Mouse (Mus musculus) CH12.LX (cell line): Measurements from ENCODE around the gene Cyp51. TPM values are rescaled to one million over a fixed set of nuclear protein-coding genes. Genes with fewer than 3 reads are reported as not detected.

Source experiments
- DNase-seq: peaks from one replicate; pipeline ENCODE4 v3.0.0-alpha.2; 2013; ENCODE audit errors: extremely low read depth
- H3K27ac ChIP-seq: 2 replicates; pipeline ENCODE4 v1.5.1; 2012; ENCODE audit warnings: low read depth, mild to moderate bottlenecking, control low read depth, moderate library complexity; ENCODE audit not compliant: insufficient read depth
- H3K27me3 ChIP-seq: replicated peaks from 2 replicates; pipeline ENCODE3; 2012; ENCODE audit warnings: inconsistent platforms
- H3K36me3 ChIP-seq, 2 experiments: replicated peaks in 1 of 2; 2 replicates each; pipeline versions ENCODE3 to v1.6.1; 2012; ENCODE audit warnings: inconsistent platforms in 1 of 2, low read length in 1 of 2, mild to moderate bottlenecking in 1 of 2, mixed read lengths in 1 of 2, moderate library complexity in 1 of 2; ENCODE audit not compliant: control insufficient read depth in 1 of 2, insufficient read depth in 1 of 2
- H3K4me1 ChIP-seq, 2 experiments: 2 replicates each; pipeline ENCODE4 v1.6.1; 2012; ENCODE audit warnings: inconsistent platforms in 1 of 2, moderate library complexity in 1 of 2; ENCODE audit not compliant: insufficient read depth in 2 of 2, control insufficient read depth in 1 of 2
- H3K4me2 ChIP-seq: 2 replicates; pipeline ENCODE4 v1.6.1; 2012; ENCODE audit warnings: low read depth, mild to moderate bottlenecking, control low read depth; ENCODE audit not compliant: poor library complexity, insufficient read depth, severe bottlenecking
- H3K4me3 ChIP-seq, 3 experiments: fragments of 150-350 bp in 1 of 3; sonication (generic) in 1 of 3; replicated peaks in 1 of 3; 2 replicates each; pipeline versions ENCODE3 to v1.5.1; 2011 to 2012; ENCODE audit warnings: low read depth in 2 of 3, low read length in 2 of 3, mild to moderate bottlenecking in 2 of 3, moderate library complexity in 2 of 3, control low read depth in 1 of 3, improper control_type of control experiment in 1 of 3, inconsistent platforms in 1 of 3, mixed read lengths in 1 of 3; ENCODE audit not compliant: poor library complexity in 1 of 3
- H3K79me2 ChIP-seq: replicated peaks from 2 replicates; pipeline ENCODE4 v1.6.1; 2012; ENCODE audit warnings: mild to moderate bottlenecking, moderate library complexity; ENCODE audit not compliant: control insufficient read depth, poor library complexity, insufficient read depth, severe bottlenecking; ENCODE audit errors: extremely low read depth
- H3K9ac ChIP-seq: 2 replicates; pipeline ENCODE4 v1.6.1; 2012; ENCODE audit warnings: low read depth, mild to moderate bottlenecking, control low read depth, moderate library complexity; ENCODE audit not compliant: insufficient read depth
- H3K9me3 ChIP-seq: replicated peaks from 2 replicates; pipeline ENCODE3; 2012; ENCODE audit warnings: low read length, inconsistent platforms, mixed read lengths
- CTCF ChIP-seq, 2 experiments: IDR thresholded peaks in 1 of 2; conservative IDR thresholded peaks in 1 of 2; 2 replicates each; pipeline ENCODE4 v1.5.1; 2011 to 2012; ENCODE audit warnings: low read depth in 2 of 2, low read length in 2 of 2, improper control_type of control experiment in 1 of 2, inconsistent platforms in 1 of 2, mild to moderate bottlenecking in 1 of 2, moderate library complexity in 1 of 2
- EP300 ChIP-seq: IDR thresholded peaks from 2 replicates; pipeline ENCODE4 v1.6.1; 2011; ENCODE audit warnings: low read length, improper control_type of control experiment
- GABPA ChIP-seq: IDR thresholded peaks from 2 replicates; pipeline ENCODE4 v1.6.1; 2012; ENCODE audit warnings: low read depth, low read length, improper control_type of control experiment, inconsistent platforms; ENCODE audit not compliant: insufficient replicate concordance
- JUND ChIP-seq: conservative IDR thresholded peaks from 2 replicates; pipeline ENCODE4 v1.6.1; 2011; ENCODE audit warnings: low read depth, low read length, improper control_type of control experiment
- KAT2A ChIP-seq: IDR thresholded peaks from 2 replicates; pipeline ENCODE4 v1.6.1; 2012; ENCODE audit warnings: low read length, improper control_type of control experiment, inconsistent platforms; ENCODE audit not compliant: insufficient replicate concordance
- MAFK ChIP-seq: IDR thresholded peaks from 2 replicates; pipeline ENCODE4 v1.6.1; 2011; ENCODE audit warnings: low read length, improper control_type of control experiment; ENCODE audit not compliant: insufficient replicate concordance
- MAZ ChIP-seq: IDR thresholded peaks from 2 replicates; pipeline ENCODE4 v1.6.1; 2012; ENCODE audit warnings: low read depth, mild to moderate bottlenecking, inconsistent platforms, low read length, improper control_type of control experiment, moderate library complexity
- MEF2A ChIP-seq: IDR thresholded peaks from 2 replicates; pipeline ENCODE4 v1.6.1; 2014; ENCODE audit warnings: low read depth, mild to moderate bottlenecking, inconsistent platforms, low read length, improper control_type of control experiment, borderline replicate concordance
- MXI1 ChIP-seq: IDR thresholded peaks from 2 replicates; pipeline ENCODE4 v1.6.1; 2011; ENCODE audit warnings: mild to moderate bottlenecking, low read depth, low read length, improper control_type of control experiment
- MYC ChIP-seq: IDR thresholded peaks from 2 replicates; pipeline ENCODE4 v1.6.1; 2011; ENCODE audit warnings: low read depth, mild to moderate bottlenecking, improper control_type of control experiment, low read length
- NRF1 ChIP-seq: IDR thresholded peaks from 2 replicates; pipeline ENCODE4 v1.6.1; 2014; ENCODE audit warnings: low read depth, mild to moderate bottlenecking, inconsistent platforms, low read length, improper control_type of control experiment, moderate library complexity
- POLR2AphosphoS2 ChIP-seq: IDR thresholded peaks from 2 replicates; pipeline ENCODE4 v1.6.1; 2011; ENCODE audit warnings: low read depth, low read length, improper control_type of control experiment
- RAD21 ChIP-seq: IDR thresholded peaks from 2 replicates; pipeline ENCODE4 v1.6.1; 2011; ENCODE audit warnings: low read depth, mild to moderate bottlenecking, low read length, improper control_type of control experiment, moderate library complexity
- RCOR1 ChIP-seq: conservative IDR thresholded peaks from 2 replicates; pipeline ENCODE4 v1.6.1; 2012; ENCODE audit warnings: low read depth, mild to moderate bottlenecking, inconsistent platforms, low read length, improper control_type of control experiment
- SIN3A ChIP-seq: IDR thresholded peaks from 2 replicates; pipeline ENCODE4 v1.6.1; 2012; ENCODE audit warnings: low read length, improper control_type of control experiment, inconsistent platforms
- SMC3 ChIP-seq: IDR thresholded peaks from 2 replicates; pipeline ENCODE4 v1.6.1; 2011; ENCODE audit warnings: low read depth, low read length, improper control_type of control experiment
- TBP ChIP-seq: conservative IDR thresholded peaks from 2 replicates; pipeline ENCODE4 v1.6.1; 2011; ENCODE audit warnings: low read depth, low read length, improper control_type of control experiment
- TCF12 ChIP-seq: IDR thresholded peaks from 2 replicates; pipeline ENCODE4 v1.6.1; 2014; ENCODE audit warnings: low read depth, mild to moderate bottlenecking, inconsistent platforms, low read length, improper control_type of control experiment
- UBTF ChIP-seq: IDR thresholded peaks from 2 replicates; pipeline ENCODE4 v1.6.1; 2012; ENCODE audit warnings: low read depth, mild to moderate bottlenecking, inconsistent platforms, low read length, improper control_type of control experiment, moderate library complexity
- USF1 ChIP-seq: IDR thresholded peaks from 2 replicates; pipeline ENCODE4 v1.6.1; 2014; ENCODE audit warnings: low read depth, mild to moderate bottlenecking, inconsistent platforms, low read length, improper control_type of control experiment
- USF2 ChIP-seq: conservative IDR thresholded peaks from 2 replicates; pipeline ENCODE4 v1.6.1; 2011; ENCODE audit warnings: low read depth, low read length, improper control_type of control experiment
- ZC3H11A ChIP-seq: IDR thresholded peaks from 2 replicates; pipeline ENCODE4 v1.6.1; 2012; ENCODE audit warnings: low read depth, mild to moderate bottlenecking, inconsistent platforms, low read length, improper control_type of control experiment
- ZMIZ1 ChIP-seq: IDR thresholded peaks from 2 replicates; pipeline ENCODE4 v1.6.1; 2012; ENCODE audit warnings: low read depth, mild to moderate bottlenecking, inconsistent platforms, low read length, improper control_type of control experiment
- ZNF384 ChIP-seq: IDR thresholded peaks from 2 replicates; pipeline ENCODE4 v1.6.1; 2012; ENCODE audit warnings: low read depth, low read length, improper control_type of control experiment, inconsistent platforms
- dilution Hi-C: fragments of 300-500 bp; cut with MboI; formaldehyde crosslinking; loops from 2 replicates; pipeline ENCODE4 v1.14.3; 2020; ENCODE audit warnings: low sequenced_read_pairs; ENCODE audit not compliant: extremely low pct_unique_long_range_greater_than_20kb, extremely low pct_ligation_motif_present
- in situ Hi-C: fragments of 300-500 bp; cut with MboI; formaldehyde crosslinking; loops from 3 replicates; pipeline ENCODE4 v1.14.3; 2019; ENCODE audit warnings: low sequenced_read_pairs, low pct_ligation_motif_present, low pct_unique_long_range_greater_than_20kb, mixed read lengths
- polyA plus RNA-seq: library from polyadenylated mRNA; unstranded; fragments of >175 nt; gene quantifications from 2 replicates; pipeline ENCODE4 v1.2.1, GENCODE M21; 2012; ENCODE audit warnings: low read depth; ENCODE audit not compliant: insufficient read length
- total RNA-seq, 2 experiments: library from RNA; depleted of rRNA; stranded (reverse); fragments of 300-350 nt in 1 of 2; fragments of >200 nt in 1 of 2; gene quantifications; 2 replicates each; pipeline ENCODE4 v1.2.3; 2012 to 2014

Gene Cyp51
- total and polyA plus RNA-seq, 3 experiments: 116 to 374 (median 148) TPM

GRCm38 (mm10) chr5:4066476-4067115 lies 38.0 kb downstream of the Cyp51 start:
- H3K4me1 ChIP-seq: peaks cover 0 to 3% of the 10 kb centered on the region in 2 experiments; a peak in 1 of 4 replicates
- TF ChIP-seq SMC3: no peak
- TF ChIP-seq MYC: no peak
- TF ChIP-seq NRF1: no peak
- TF ChIP-seq USF2: no peak
- dilution Hi-C loops (no loop called here), in situ Hi-C loops (no loop called here)
- H3K9me3 ChIP-seq: no peaks in the 10 kb centered on the region
- H3K27me3 ChIP-seq: no peaks in the 10 kb centered on the region
- H3K4me3 ChIP-seq: no peak overlapping the region
- H3K36me3 ChIP-seq: peaks cover 30 to 81% of the 10 kb centered on the region in 2 experiments
- no peak overlapping the region for H3K27ac ChIP-seq
- no peak for DNase-seq
- no peaks in the 10 kb centered on the region for H3K79me2 ChIP-seq
- no peak overlapping the region for H3K4me2 ChIP-seq
- H3K9ac ChIP-seq: no peak overlapping the region

GRCm38 (mm10) chr5:4060313-4060712 lies 44.2 kb downstream of the Cyp51 start:
- dilution Hi-C loops (no loop called here), in situ Hi-C loops (no loop called here)
- no peak for DNase-seq
- Histone ChIP-seq H3K36me3 (peaks cover 25 to 76% of the 10 kb centered on the region in 2 experiments), H3K9ac (no peak overlapping the region), H3K27me3 (no peaks in the 10 kb centered on the region), H3K4me2 (no peak overlapping the region), H3K4me3 (no peak overlapping the region), H3K79me2 (no peaks in the 10 kb centered on the region), H3K9me3 (no peaks in the 10 kb centered on the region), H3K27ac (no peak overlapping the region), H3K4me1 (no peaks in the 10 kb centered on the region)
- TF ChIP-seq TBP (no peak), GABPA (no peak), NRF1 (no peak), JUND (no peak), POLR2AphosphoS2 (no peak), MAZ (no peak), USF1 (no peak), CTCF (conservative IDR thresholded peaks at IDR 0.05 in 1 of 2, IDR thresholded peaks at IDR 0.05 in 1 of 2; ENCODE audit: low read depth in 2 of 2, low read length in 2 of 2) (no peak), RCOR1 (no peak), MEF2A (no peak)

DNA sequence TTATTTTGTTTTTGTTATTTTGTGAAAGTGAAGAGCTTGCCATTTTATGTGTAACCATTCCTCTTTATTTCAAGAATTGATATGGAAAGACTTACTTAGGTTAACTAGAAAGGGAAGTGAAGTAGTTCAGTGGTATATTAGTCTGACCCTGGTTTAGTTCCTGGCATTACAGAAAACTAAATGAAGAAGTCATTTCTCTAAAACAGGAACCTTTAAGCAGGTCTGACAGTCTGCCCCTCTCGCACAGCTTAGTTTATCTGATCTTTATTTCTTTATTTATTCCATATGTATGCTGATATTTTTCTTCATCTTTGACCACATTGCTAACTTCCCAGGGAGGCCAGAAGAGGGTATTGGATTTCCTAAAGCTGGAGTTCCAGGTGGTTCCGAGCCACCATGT lies 63.6 kb downstream of the Cyp51 start:
- Histone ChIP-seq H3K27me3 (no peaks in the 10 kb centered on the region), H3K79me2 (no peaks in the 10 kb centered on the region), H3K27ac (no peak overlapping the region), H3K4me3 (no peak overlapping the region)
- in situ Hi-C loops (no loop called here), dilution Hi-C loops (no loop called here)
- TF ChIP-seq USF2 (no peak), RAD21 (no peak), TCF12 (no peak), MAZ (no peak), ZNF384 (no peak), KAT2A (no peak), EP300 (no peak), MEF2A (no peak), NRF1 (no peak), ZMIZ1 (no peak), ZC3H11A (no peak), MXI1 (no peak), UBTF (no peak), SIN3A (no peak), MAFK (no peak)
- TF ChIP-seq, all 38 proteins: peak for 0
- H3K4me2 ChIP-seq: no peak overlapping the region
- peaks cover 11 to 51% of the 10 kb centered on the region in 2 experiments for H3K36me3 ChIP-seq
- H3K4me1 ChIP-seq: no peaks in the 10 kb centered on the region
- no peak overlapping the region for H3K9ac ChIP-seq
- no peaks in the 10 kb centered on the region for H3K9me3 ChIP-seq
- DNase-seq: no peak
